Mouse (Mus musculus) left cerebral cortex, adult 11 months (tissue): Measurements from ENCODE around the gene Frat1.

Source experiments
- DNase-seq: peaks from one replicate; pipeline ENCODE4 v3.0.0; 2022; ENCODE audit warnings: low spot score

Gene Frat1

GRCm38 (mm10) chr19:41829381-41830105, at the start of gene Frat1:
TSS of gene Frat1 (plus strand) at chr19:41829970.
- DNase-seq, result peak; percentile 87

GRCm38 (mm10) chr19:41786896-41787295, 42.9 kb upstream of the Frat1 start:
- no peak for DNase-seq

GRCm38 (mm10) chr19:41789110-41789961, 40.4 kb upstream of the Frat1 start:
- DNase-seq, result no peak

DNA sequence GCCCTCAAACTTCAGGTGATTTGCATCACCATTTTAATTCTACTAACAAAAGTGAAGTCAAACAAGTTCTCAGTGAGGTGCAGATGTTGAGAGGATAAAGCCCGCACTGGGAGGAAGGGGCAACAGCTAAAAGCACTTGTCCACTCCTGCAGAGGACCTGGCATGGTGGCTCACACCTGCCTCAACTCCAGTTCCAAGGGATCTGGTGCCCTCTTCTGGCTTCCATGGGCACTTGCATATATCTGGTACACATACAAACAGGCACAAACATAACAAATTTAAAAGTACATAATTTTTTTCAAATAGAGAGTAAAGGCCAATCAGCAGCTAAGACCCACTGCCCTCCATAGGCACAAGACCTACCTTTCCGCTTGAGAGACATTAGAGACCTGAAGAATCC, 38.4 kb upstream of the Frat1 start:
- no peak for DNase-seq

- DNase-seq, result no peak
These were observed 36.8 kb upstream of the Frat1 start for GRCm38 (mm10) chr19:41792934-41793486.

DNA sequence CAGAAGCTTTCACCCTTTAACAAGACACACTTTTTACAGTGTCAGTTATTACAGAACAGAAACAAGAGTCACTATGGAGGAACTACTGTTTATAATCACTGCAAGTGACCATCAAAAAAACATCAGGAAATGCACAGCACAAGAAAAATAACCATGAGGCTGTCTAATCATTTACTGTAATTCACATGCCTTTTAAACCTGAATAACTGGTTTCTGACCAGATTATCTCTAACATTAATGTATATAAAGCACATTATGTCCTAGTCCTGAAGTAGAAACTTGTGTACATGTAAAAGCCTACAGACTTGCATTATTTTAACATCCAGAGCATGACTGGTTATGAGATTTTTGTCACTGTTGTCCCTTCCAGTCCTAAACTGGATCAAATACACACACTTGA, 35.8 kb upstream of the Frat1 start:
- no peak for DNase-seq

- no peak for DNase-seq
These were observed 34.9 kb upstream of the Frat1 start for GRCm38 (mm10) chr19:41794901-41795300.

DNA sequence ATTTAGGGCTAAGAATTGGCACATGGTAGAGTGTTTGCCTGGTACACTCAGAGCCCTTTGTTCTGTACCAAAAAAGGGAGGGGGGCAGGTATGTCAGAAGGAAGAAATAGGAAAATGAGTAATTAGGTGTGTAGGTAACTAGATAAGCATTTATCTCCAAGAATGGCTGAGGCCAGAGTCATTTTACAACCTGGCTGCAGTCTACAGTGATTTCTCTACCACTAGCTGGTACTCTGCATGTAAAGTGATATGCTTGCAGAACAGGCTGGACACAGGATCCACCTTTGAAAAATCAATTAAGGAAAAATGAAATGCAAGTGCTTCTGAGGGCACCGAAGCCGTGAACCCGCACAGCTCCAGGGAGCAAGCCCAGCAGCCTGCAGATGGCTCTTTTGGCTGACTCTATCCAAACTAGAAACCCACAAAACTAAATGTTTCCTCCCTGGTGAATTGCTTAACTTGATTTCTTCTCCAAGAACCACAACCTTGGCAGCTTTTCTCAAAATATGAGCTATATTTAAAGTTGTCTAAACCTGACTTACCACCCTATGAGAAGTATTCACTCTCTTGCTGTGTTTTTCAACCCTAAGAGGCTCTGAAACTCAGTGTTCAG, 33.5 kb upstream of the Frat1 start:
- no peak for DNase-seq

GRCm38 (mm10) chr19:41796789-41797327, 32.9 kb upstream of the Frat1 start:
- DNase-seq, result no peak

DNA sequence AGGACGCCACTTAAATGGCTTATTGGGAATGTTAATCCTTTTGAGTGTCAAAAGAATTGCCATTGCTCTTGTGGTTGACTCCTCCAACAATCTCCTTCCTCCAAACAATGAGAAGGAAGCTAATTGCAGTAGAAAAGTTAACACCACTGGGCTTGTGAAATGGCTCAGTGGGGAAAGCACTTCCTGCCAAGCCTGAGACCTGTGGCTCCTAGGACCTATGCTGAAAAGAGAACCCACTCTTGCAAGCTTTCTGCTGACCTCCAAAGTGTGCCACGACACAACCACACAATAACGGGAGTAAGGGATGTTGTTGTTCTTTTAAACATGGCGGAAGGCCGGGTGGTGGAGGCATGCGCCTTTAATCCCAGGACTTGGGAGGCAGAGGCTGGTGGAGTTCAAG, 32.2 kb upstream of the Frat1 start:
- DNase-seq, result no peak

GRCm38 (mm10) chr19:41800451-41800850, 29.3 kb upstream of the Frat1 start:
- no peak for DNase-seq

DNA sequence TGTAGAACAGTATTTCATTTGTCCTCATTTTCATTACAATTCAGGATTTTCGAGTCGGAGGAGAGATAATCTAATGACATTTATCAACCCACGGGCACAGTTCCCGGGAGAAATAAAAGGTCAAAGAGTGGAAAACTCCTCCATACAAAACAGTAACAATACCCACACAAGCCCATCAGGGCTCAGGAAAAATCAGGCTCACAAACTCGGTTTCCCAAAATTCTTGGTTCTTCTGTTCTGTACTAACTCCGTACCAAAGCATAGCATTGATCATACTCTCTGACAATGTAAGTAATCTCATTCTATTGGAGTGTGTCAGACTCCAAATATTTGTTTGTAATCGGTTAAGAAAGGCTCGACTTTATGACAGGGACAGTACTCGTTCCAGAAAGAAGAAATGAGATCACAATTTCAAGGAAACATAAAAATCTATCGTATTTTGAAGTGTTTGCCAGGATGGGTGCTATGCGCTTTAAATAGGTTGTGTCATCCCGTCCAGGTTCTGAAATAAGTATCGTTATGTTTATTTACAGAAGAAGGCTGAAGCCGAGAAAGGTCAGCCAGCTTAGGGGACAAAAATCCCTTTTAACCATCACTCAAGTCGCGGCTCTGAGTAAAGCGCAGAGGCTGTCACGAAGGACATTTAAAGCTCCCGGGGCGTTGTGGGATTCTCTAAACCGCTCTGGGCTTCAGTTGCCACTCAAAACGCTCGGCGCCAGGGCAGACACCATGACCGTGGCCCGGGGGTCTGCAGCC, 28.6 kb upstream of the Frat1 start:
- no peak for DNase-seq

DNA sequence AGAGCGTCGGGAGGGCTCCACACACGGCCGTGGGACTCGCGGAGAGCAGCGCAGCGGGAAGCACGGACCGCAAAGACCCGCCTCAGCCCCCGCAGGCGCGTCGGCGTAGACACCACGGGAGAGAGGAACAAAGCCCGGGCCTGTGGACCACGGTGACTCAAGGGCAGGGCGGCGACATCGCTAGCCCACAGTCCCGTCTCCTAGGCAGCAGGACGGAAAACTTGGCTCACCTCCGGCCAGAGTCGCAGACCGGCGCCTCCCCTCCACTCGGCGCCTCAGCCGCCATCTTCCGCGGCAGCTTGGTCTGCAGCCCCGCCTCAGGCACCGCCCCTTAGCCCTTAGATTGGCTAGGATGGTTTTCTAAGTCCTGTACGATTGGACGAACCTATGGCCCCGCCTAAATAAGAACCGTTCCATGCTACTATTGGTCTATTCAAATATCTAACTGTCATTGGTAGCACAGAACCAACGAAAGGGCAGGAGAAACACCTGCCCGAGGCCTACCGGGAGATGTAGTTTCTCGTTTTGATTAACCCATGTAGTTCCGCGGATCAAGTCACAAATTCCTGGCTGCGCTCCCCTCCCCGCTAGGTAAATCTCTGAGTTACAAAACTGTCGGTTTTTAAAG, 27.9 kb upstream of the Frat1 start, which contains the start of gene Arhgap19:
TSS of gene Arhgap19 (minus strand) at position 306 of the 628 bp plus-strand sequence.
- peak; percentile 95 for DNase-seq

DNA sequence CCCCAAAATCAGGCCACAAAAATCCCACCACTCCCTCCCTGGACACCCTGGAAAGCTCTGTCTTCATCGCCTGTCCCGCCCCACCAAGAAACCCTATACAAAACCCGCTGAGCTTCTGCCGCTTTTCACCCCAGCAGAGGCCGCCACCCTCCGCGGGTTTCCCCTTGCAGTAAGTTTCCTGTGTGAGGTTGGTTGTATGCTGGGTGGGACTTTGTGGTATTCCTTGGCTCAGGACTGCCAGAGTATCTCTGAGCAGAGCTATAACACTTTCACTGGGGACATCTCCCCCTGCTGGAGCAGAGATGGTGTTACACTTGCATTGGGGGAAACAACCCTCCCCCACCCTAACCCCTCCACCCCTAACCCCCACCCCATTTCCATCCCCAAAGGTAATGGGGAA, 26.4 kb upstream of the Frat1 start:
- no peak for DNase-seq

- no peak for DNase-seq
These were observed 23.9 kb upstream of the Frat1 start for GRCm38 (mm10) chr19:41805831-41806230.

- DNase-seq, result no peak
These were observed 22.3 kb upstream of the Frat1 start for GRCm38 (mm10) chr19:41807497-41807896.

- no peak for DNase-seq
These were observed 21.6 kb upstream of the Frat1 start for GRCm38 (mm10) chr19:41808104-41808634.

- DNase-seq, result no peak
These were observed 19.7 kb upstream of the Frat1 start for GRCm38 (mm10) chr19:41810074-41810473.

DNA sequence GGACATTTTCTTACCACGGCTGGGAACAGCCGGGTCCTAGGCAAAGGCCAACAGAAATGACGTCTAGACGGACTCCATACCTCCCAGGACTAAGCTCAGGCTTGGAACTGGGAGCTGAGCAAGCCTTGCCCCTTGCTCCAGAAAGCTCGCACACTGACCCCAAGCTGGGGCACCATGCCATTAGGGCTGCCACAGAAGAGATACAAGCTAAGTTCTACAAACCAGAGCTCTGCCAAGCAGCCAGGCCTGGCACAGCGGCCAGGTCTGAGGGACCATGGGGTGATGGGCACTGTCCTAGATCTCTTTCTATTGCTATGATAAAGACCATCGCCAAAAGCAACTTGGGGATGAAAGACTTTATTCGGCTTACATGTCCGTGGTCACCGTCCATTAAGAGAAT, 17.2 kb upstream of the Frat1 start:
- DNase-seq, result no peak

- DNase-seq, result no peak
These were observed 16.4 kb upstream of the Frat1 start for GRCm38 (mm10) chr19:41813374-41813773.

GRCm38 (mm10) chr19:41816410-41816809, 13.4 kb upstream of the Frat1 start:
- DNase-seq, result no peak
